Mouse (Mus musculus): ENCODE data around the gene Usp18. TPM values are rescaled to one million over a fixed set of nuclear protein-coding genes. Genes with fewer than 3 reads are reported as not detected.

The Usp18 gene
- polyA plus RNA-seq, 1 experiment from 2014 or later: 6.1 TPM

DNA sequence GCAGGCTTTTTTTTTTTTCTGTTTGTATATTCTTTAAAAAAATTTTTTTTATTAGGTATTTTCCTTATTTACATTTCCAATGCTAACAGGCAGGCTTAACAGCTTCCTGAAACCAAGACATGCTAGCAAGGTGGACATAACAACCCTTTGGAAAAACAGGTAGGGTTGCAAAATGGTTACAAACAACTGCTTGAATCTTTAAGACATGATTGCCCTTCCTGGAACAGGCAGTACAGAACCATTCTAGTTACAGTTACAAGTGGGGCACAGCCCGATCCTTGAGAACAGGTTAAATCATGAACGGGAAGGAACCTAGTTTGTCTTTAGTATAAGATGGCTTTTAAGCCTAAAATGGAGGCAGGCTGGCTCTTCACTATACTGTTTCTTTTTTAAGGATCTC, 9.3 kb upstream of the Usp18 start:
- Histone ChIP-seq H3K27me3 (ENCODE audit: control insufficient read depth, insufficient read depth, low read length) (no peaks in the 10 kb centered on the region), H3K9ac (ENCODE audit: low read length) (no peak overlapping the region), H3K27ac (ENCODE audit: low read length) (no peak overlapping the region), H3K4me2 (ENCODE audit: low read depth, low read length) (no peak overlapping the region), H3K9me3 (replicated peaks; ENCODE audit: control insufficient read depth, low read length) (no peaks in the 10 kb centered on the region), H3K4me1 (ENCODE audit: control insufficient read depth, insufficient read depth, low read length) (no peaks in the 10 kb centered on the region), H3K36me3 (ENCODE audit: control insufficient read depth, insufficient read depth) (no peaks in the 10 kb centered on the region), H3K4me3 (ENCODE audit: low read length) (no peak overlapping the region)
- ATAC-seq (replicated peaks; ENCODE audit: extremely low read depth, insufficient read depth, low FRiP score): no peak
- 74% methylated on average over 2 of the region's 2 CpGs for WGBS

DNA sequence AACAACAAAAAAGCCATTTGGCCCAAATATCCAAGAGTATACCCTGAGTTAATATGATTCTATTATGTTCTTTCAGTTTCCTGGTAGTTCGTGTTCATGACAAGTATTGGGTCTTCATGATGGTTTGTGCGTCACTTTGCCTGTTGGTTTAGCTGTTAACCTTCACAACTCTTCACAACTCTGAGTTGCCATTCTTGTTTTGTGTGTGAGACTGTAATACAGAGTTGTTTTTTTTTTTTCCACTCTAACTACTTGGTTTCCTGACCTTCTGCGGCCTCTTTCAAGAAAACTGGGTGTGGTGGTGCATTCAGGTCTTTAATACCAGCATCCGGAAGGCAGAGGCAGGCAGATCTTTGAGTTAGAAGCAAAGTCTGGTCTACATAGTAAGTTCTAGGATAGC, 7.5 kb upstream of the Usp18 start:
- ATAC-seq (replicated peaks; ENCODE audit: extremely low read depth, insufficient read depth, low FRiP score): no peak
- 87% methylated on average over 4 of the region's 4 CpGs for WGBS
- H3K4me2 ChIP-seq (ENCODE audit: low read depth, low read length): no peak overlapping the region
- no peaks in the 10 kb centered on the region for H3K36me3 ChIP-seq (ENCODE audit: control insufficient read depth, insufficient read depth)
- no peak overlapping the region for H3K4me3 ChIP-seq (ENCODE audit: low read length)
- no peak overlapping the region for H3K9ac ChIP-seq (ENCODE audit: low read length)
- H3K4me1 ChIP-seq (ENCODE audit: control insufficient read depth, insufficient read depth, low read length): no peaks in the 10 kb centered on the region
- no peaks in the 10 kb centered on the region for H3K9me3 ChIP-seq (replicated peaks; ENCODE audit: control insufficient read depth, low read length)
- no peak overlapping the region for H3K27ac ChIP-seq (ENCODE audit: low read length)
- no peaks in the 10 kb centered on the region for H3K27me3 ChIP-seq (ENCODE audit: control insufficient read depth, insufficient read depth, low read length)

DNA sequence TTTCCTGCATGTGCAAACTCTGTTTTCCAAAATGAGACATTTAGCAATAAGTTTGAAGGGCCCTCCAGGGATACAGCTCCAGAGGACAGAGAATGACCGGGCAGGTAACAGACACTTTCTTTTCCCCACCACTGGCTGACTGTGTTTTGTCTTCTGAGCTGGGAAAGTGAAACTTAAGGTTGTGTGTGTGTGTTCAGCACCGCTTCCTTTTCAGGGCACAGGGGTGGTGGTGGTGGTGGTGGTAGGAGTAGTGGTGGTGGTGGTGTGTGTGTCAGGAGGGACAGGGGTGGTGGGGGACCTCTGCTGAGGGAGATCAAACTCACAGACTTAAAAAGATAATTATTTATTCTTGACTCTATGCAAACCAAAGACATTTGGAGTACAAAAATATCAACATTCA, 3.9 kb upstream of the Usp18 start:
- no peak overlapping the region for H3K4me2 ChIP-seq (ENCODE audit: low read depth, low read length)
- WGBS: 70% methylated on average over 2 of the region's 2 CpGs
- H3K9me3 ChIP-seq (replicated peaks; ENCODE audit: control insufficient read depth, low read length): no peaks in the 10 kb centered on the region
- no peaks in the 10 kb centered on the region for H3K36me3 ChIP-seq (ENCODE audit: control insufficient read depth, insufficient read depth)
- no peak overlapping the region for H3K27ac ChIP-seq (ENCODE audit: low read length)
- 0 out of 2 replicates have a peak, but pooled peaks cover 5% of the 10 kb centered on the region for H3K27me3 ChIP-seq (ENCODE audit: control insufficient read depth, insufficient read depth, low read length)
- ATAC-seq (replicated peaks; ENCODE audit: extremely low read depth, insufficient read depth, low FRiP score): no peak
- H3K4me3 ChIP-seq (ENCODE audit: low read length): no peak overlapping the region
- H3K4me1 ChIP-seq (ENCODE audit: control insufficient read depth, insufficient read depth, low read length): peaks cover 4% of the 10 kb centered on the region; the same call in 1 of the 2 replicates
- H3K9ac ChIP-seq (ENCODE audit: low read length): no peak overlapping the region

DNA sequence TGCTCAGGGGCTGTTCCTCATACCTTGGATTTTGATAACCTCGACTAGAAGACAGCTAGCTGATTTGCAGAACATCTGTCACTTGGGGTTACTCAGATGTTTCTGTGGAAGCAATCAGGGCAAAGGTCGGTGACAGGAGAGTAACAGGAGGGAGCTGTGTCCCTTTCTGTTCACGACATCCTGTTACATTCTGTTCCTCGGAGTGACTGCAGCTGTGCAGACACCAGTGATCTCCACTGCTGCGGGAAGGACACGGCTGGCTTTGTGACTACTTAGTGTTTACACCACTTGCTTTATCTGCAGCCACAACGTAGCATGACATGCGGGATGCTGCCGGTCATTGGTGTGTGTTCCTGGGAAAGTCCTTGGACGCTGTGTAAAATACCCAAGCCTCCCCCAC, 2.5 kb upstream of the Usp18 start:
- Histone ChIP-seq H3K4me3 (ENCODE audit: low read length) (no peak overlapping the region), H3K4me1 (ENCODE audit: control insufficient read depth, insufficient read depth, low read length) (peaks cover 4% of the 10 kb centered on the region; the same call in 1 of the 2 replicates), H3K27me3 (ENCODE audit: control insufficient read depth, insufficient read depth, low read length) (0 out of 2 replicates have a peak, but pooled peaks cover 5% of the 10 kb centered on the region), H3K4me2 (ENCODE audit: low read depth, low read length) (no peak overlapping the region), H3K9ac (ENCODE audit: low read length) (no peak overlapping the region), H3K36me3 (ENCODE audit: control insufficient read depth, insufficient read depth) (no peaks in the 10 kb centered on the region), H3K27ac (ENCODE audit: low read length) (no peak overlapping the region), H3K9me3 (replicated peaks; ENCODE audit: control insufficient read depth, low read length) (no peaks in the 10 kb centered on the region)
- no peak for ATAC-seq (replicated peaks; ENCODE audit: extremely low read depth, insufficient read depth, low FRiP score)
- 28% methylated on average over 10 of the region's 10 CpGs for WGBS

DNA sequence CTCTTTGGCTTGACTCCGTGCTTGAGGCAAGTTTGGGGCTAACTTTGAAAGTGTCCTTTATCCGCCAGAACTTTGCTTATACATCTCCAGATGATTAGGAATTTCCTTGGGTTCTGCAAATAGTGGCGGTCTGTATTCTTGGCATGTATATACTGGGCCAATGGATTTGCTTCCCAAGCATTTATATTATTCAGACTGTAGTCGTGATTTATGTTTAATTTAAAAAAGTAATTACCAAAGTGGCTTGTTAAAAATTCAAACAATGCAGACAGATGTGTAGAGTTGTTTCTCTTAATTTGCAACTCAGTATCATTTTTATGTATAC, 293 bp downstream of the Usp18 start:
- 0 out of 2 replicates have a peak, but pooled peaks have one; percentile 19 for ATAC-seq (replicated peaks; ENCODE audit: extremely low read depth, insufficient read depth, low FRiP score)
- Histone ChIP-seq H3K4me2 (ENCODE audit: low read depth, low read length) (peak overlapping the region; percentile 86), H3K9me3 (replicated peaks; ENCODE audit: control insufficient read depth, low read length) (no peaks in the 10 kb centered on the region), H3K4me1 (ENCODE audit: control insufficient read depth, insufficient read depth, low read length) (peaks cover 4% of the 10 kb centered on the region; the same call in 1 of the 2 replicates), H3K36me3 (ENCODE audit: control insufficient read depth, insufficient read depth) (no peaks in the 10 kb centered on the region), H3K9ac (ENCODE audit: low read length) (peak overlapping the region; percentile 63), H3K4me3 (ENCODE audit: low read length) (peak overlapping the region; percentile 75), H3K27ac (ENCODE audit: low read length) (no peak overlapping the region; the same call in 1 of the 2 replicates), H3K27me3 (ENCODE audit: control insufficient read depth, insufficient read depth, low read length) (0 out of 2 replicates have a peak, but pooled peaks cover 5% of the 10 kb centered on the region)
- WGBS: 13% methylated on average over 4 of the region's 4 CpGs

DNA sequence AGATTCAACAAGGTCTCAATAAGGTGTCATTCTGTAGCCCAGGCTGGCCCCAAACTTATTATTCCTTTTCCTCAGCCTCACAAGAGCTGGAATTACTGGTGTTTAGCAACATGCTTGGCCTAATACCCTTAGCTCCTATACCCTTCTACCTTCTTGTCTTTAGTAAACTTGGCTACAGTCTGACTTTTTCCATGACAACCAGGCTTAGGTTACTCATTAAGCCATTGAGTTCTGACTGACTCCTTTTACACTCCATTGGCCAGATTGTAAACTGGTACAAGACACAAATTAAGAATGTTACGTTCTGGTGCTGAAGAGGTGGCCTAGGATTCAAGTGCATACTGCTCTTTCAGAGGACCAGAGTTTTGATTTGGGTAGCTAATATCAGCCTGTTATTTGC, 4.7 kb downstream of the Usp18 start:
- no peaks in the 10 kb centered on the region for H3K36me3 ChIP-seq (ENCODE audit: control insufficient read depth, insufficient read depth)
- H3K9me3 ChIP-seq (replicated peaks; ENCODE audit: control insufficient read depth, low read length): no peaks in the 10 kb centered on the region
- H3K4me1 ChIP-seq (ENCODE audit: control insufficient read depth, insufficient read depth, low read length): no peaks in the 10 kb centered on the region
- no peak overlapping the region for H3K9ac ChIP-seq (ENCODE audit: low read length)
- H3K4me3 ChIP-seq (ENCODE audit: low read length): no peak overlapping the region
- WGBS: 86% methylated on average over 1 of the region's 1 CpGs
- no peak for ATAC-seq (replicated peaks; ENCODE audit: extremely low read depth, insufficient read depth, low FRiP score)
- no peak overlapping the region for H3K27ac ChIP-seq (ENCODE audit: low read length)
- H3K4me2 ChIP-seq (ENCODE audit: low read depth, low read length): no peak overlapping the region
- H3K27me3 ChIP-seq (ENCODE audit: control insufficient read depth, insufficient read depth, low read length): no peaks in the 10 kb centered on the region

DNA sequence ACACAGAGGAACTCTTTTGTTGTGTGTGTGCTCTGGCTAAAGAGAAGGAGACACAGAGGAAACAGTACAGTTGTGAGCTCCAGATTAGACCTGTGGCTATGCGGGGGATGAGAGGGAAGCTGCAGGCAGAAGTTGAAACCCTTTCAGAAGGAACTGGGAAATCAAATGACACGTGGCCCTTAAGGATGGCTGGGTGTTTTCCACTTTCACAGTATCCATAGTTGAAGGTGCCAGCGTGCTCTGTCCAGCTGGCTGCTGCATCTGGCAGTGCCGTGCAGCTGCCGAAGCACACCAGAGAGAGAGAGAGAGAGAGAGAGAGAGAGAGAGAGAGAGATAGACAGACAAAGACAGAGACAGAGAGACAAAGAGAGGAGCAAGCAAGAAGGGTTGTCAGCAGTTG, 5.5 kb downstream of the Usp18 start:
- ATAC-seq (replicated peaks; ENCODE audit: extremely low read depth, insufficient read depth, low FRiP score): no peak
- no peak overlapping the region for H3K27ac ChIP-seq (ENCODE audit: low read length)
- H3K27me3 ChIP-seq (ENCODE audit: control insufficient read depth, insufficient read depth, low read length): no peaks in the 10 kb centered on the region
- 47% methylated on average over 5 of the region's 5 CpGs for WGBS
- H3K4me2 ChIP-seq (ENCODE audit: low read depth, low read length): no peak overlapping the region
- no peaks in the 10 kb centered on the region for H3K4me1 ChIP-seq (ENCODE audit: control insufficient read depth, insufficient read depth, low read length)
- no peak overlapping the region for H3K9ac ChIP-seq (ENCODE audit: low read length)
- no peaks in the 10 kb centered on the region for H3K9me3 ChIP-seq (replicated peaks; ENCODE audit: control insufficient read depth, low read length)
- H3K36me3 ChIP-seq (ENCODE audit: control insufficient read depth, insufficient read depth): no peaks in the 10 kb centered on the region
- H3K4me3 ChIP-seq (ENCODE audit: low read length): no peak overlapping the region

DNA sequence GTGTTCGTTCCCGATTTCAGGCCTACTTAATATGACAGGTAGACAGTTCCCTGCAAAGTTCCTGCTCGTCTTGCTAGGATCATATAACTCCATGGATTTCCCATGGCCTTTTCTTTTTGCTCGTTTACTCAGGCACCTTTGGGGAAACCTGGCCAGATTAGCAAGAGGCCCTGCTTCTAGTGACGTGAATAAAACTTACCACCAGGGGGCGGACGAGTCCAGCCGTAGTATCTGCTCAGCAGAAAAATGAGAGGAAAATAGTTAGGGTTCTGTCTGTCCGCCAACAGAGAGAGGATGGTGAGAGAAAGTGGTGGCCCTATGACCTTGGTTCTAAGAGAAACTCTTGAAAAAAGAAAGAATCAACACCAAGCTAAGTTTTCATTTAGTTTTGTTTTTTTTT, 14.8 kb downstream of the Usp18 start:
- Histone ChIP-seq H3K4me3 (ENCODE audit: low read length) (no peak overlapping the region), H3K36me3 (ENCODE audit: control insufficient read depth, insufficient read depth) (no peaks in the 10 kb centered on the region), H3K4me1 (ENCODE audit: control insufficient read depth, insufficient read depth, low read length) (no peaks in the 10 kb centered on the region), H3K27me3 (ENCODE audit: control insufficient read depth, insufficient read depth, low read length) (no peaks in the 10 kb centered on the region), H3K9me3 (replicated peaks; ENCODE audit: control insufficient read depth, low read length) (peaks cover 4% of the 10 kb centered on the region), H3K27ac (ENCODE audit: low read length) (no peak overlapping the region), H3K4me2 (ENCODE audit: low read depth, low read length) (no peak overlapping the region), H3K9ac (ENCODE audit: low read length) (no peak overlapping the region)
- ATAC-seq (replicated peaks; ENCODE audit: extremely low read depth, insufficient read depth, low FRiP score): peak; percentile 37; the same call in 1 of the 2 replicates
- 23% methylated on average over 9 of the region's 9 CpGs for WGBS

DNA sequence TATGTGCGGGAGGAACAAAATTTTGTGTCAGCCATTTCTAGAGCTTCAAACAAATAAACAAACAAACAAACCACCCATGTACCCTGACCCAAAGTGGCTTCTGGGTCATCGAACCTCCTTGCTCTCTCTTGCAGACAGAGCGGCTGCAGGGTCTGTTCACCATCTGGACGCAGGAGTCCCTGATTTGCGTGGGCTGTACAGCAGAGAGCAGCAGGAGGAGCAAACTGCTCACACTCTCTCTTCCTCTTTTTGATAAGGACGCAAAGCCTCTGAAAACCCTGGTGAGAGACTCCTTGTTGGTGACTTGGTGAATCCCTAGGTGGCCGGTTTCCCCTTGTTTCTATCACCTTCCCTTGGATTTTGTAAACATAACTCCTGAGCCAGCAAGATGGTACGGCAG, 15.5 kb downstream of the Usp18 start:
- Histone ChIP-seq H3K4me2 (ENCODE audit: low read depth, low read length) (no peak overlapping the region), H3K27me3 (ENCODE audit: control insufficient read depth, insufficient read depth, low read length) (no peaks in the 10 kb centered on the region), H3K4me3 (ENCODE audit: low read length) (no peak overlapping the region), H3K36me3 (ENCODE audit: control insufficient read depth, insufficient read depth) (no peaks in the 10 kb centered on the region), H3K4me1 (ENCODE audit: control insufficient read depth, insufficient read depth, low read length) (no peaks in the 10 kb centered on the region), H3K27ac (ENCODE audit: low read length) (no peak overlapping the region), H3K9me3 (replicated peaks; ENCODE audit: control insufficient read depth, low read length) (peaks cover 4% of the 10 kb centered on the region), H3K9ac (ENCODE audit: low read length) (no peak overlapping the region)
- WGBS: 64% methylated on average over 8 of the region's 8 CpGs
- ATAC-seq (replicated peaks; ENCODE audit: extremely low read depth, insufficient read depth, low FRiP score): no peak

DNA sequence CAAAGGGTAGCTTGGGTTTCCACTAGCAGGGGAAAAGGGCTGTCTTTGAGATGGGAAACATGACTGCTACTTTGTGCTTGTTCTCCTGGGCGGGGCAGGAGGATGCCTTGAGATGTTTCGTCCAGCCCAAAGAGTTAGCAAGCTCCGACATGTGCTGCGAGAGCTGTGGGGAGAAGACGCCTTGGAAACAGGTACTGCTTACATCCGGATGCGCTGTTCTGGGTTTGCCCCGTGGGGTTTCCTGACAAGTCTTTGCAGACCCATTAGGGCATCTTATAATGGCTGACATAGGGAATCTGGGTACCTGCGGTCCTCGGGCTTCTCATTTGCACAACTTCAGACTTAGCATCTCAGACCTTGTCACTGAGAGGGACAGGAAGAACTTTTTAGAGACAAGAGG, 16.3 kb downstream of the Usp18 start:
- Histone ChIP-seq H3K4me1 (ENCODE audit: control insufficient read depth, insufficient read depth, low read length) (no peaks in the 10 kb centered on the region), H3K9ac (ENCODE audit: low read length) (no peak overlapping the region), H3K36me3 (ENCODE audit: control insufficient read depth, insufficient read depth) (no peaks in the 10 kb centered on the region), H3K27me3 (ENCODE audit: control insufficient read depth, insufficient read depth, low read length) (no peaks in the 10 kb centered on the region), H3K4me3 (ENCODE audit: low read length) (no peak overlapping the region), H3K4me2 (ENCODE audit: low read depth, low read length) (no peak overlapping the region), H3K9me3 (replicated peaks; ENCODE audit: control insufficient read depth, low read length) (peaks cover 4% of the 10 kb centered on the region), H3K27ac (ENCODE audit: low read length) (no peak overlapping the region)
- no peak for ATAC-seq (replicated peaks; ENCODE audit: extremely low read depth, insufficient read depth, low FRiP score)
- 87% methylated on average over 10 of the region's 10 CpGs for WGBS

Measured in heart, embryonic 16.5 days (tissue).